Mouse (Mus musculus): ENCODE measurements at regions not wholly inside any gene's neighbourhood (a gene's known extent, or its start where the extent isn't known, plus 50 kb on each side); places are given as distances from the start of the nearest gene placed in this dataset.

DNA sequence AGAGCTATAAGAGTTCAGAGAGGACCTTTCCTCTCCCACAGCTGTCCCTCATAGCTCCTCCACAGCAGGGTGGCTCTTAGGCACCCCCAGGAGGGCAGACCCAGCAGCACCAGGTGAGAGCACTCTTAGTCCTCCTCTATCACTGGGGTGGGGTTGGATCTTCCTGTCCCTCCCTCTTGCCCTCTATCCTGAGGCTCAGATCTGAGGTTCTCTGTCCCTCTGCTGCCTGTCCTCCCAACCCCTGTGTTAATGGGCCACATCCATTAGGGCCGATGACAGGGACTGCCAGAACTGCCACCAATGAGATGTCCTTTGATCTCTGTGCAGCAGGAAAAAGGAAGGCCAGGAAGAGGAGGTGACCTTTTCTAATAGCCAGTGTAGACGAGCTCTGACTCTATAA is 95.4 kb upstream of the Ret start:
- Histone ChIP-seq H3K4me2 (ENCODE audit: low read depth) (no peak overlapping the region), H3K9ac (replicated peaks) (no peak overlapping the region), H3K4me1 (replicated peaks; ENCODE audit: control insufficient read depth in 2 of 2, insufficient read depth in 2 of 2, low read length in 1 of 2) (no peaks in the 10 kb centered on the region), H3K27ac (no peak overlapping the region), H3K36me3 (replicated peaks; ENCODE audit: control insufficient read depth, insufficient read depth, low read depth) (no peaks in the 10 kb centered on the region), H3K4me3 (ENCODE audit: insufficient read depth in 1 of 2, low read depth in 2 of 2, low read length in 2 of 2) (no peak overlapping the region), H3K9me3 (ENCODE audit: control insufficient read depth, low read length) (no peaks in the 10 kb centered on the region), H3K27me3 (ENCODE audit: control insufficient read depth, insufficient read depth, low read length) (no peaks in the 10 kb centered on the region)
- DNase-seq (ENCODE audit: low read depth in 3 of 3, low spot score in 3 of 3) (no peak), ATAC-seq (ENCODE audit: insufficient read depth) (no peak)
- TF ChIP-seq EP300 (IDR thresholded peaks at IDR 0.05; ENCODE audit: low read depth): no peak
- no peak for TF ChIP-seq CTCF (IDR thresholded peaks at IDR 0.05; ENCODE audit: low read depth)
- WGBS (ENCODE audit: insufficient replicate concordance): 18% methylated on average over 2 of the region's 2 CpGs

DNA sequence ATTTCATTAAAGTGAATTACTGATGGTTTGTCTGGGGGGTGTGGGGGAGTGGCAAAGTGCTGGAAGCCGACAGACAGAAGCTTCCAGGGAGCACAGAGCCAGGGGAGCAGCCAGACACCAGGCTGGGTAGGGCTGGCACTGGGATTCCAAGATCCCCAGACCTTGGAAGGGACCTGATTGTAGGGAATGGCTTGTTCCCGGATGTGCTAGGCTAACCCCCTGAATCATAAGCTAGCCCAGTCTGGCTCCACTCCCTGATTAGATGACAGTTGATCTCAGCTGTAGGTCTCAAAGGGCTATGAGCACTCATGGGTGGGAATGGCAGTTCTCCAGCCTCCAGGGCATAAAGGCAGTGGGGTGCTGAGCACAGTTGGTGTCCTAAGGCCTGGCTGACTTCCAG is 94.8 kb upstream of the Ret start:
- ATAC-seq (ENCODE audit: insufficient read depth): no peak
- 52% methylated on average over 2 of the region's 2 CpGs for WGBS (ENCODE audit: insufficient replicate concordance)

DNA sequence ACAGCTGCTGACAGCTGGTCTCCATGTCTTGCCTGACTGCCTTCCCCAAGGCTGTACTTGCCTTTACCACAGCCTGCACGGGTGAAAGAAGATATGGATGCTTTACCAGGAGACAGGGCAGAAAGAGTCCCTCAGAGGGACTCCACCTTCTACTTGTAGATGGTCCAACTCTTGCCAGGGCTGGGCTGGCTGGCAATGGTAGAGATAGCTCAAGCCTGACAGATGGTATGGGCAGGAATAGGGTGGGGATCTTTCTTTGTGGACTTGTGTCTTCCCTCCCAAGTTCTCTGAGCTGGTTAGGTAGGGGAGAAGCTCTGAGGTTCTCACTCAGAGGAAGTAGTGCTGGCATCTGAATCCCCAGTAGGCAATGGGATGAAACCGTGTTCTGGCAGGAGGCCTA is 93.9 kb upstream of the Ret start:
- H3K27me3 ChIP-seq (ENCODE audit: control insufficient read depth, insufficient read depth, low read length): no peaks in the 10 kb centered on the region
- H3K36me3 ChIP-seq (replicated peaks; ENCODE audit: control insufficient read depth, insufficient read depth, low read depth): no peaks in the 10 kb centered on the region
- H3K27ac ChIP-seq: no peak overlapping the region
- no peaks in the 10 kb centered on the region for H3K9me3 ChIP-seq (ENCODE audit: control insufficient read depth, low read length)
- H3K4me2 ChIP-seq (ENCODE audit: low read depth): no peak overlapping the region
- no peak for ATAC-seq (ENCODE audit: insufficient read depth)
- H3K9ac ChIP-seq (replicated peaks): no peak overlapping the region
- no peak overlapping the region for H3K4me3 ChIP-seq (ENCODE audit: insufficient read depth in 1 of 2, low read depth in 2 of 2, low read length in 2 of 2)
- H3K4me1 ChIP-seq (replicated peaks; ENCODE audit: control insufficient read depth in 2 of 2, insufficient read depth in 2 of 2, low read length in 1 of 2): no peaks in the 10 kb centered on the region
- 55% methylated on average over 2 of the region's 2 CpGs for WGBS (ENCODE audit: insufficient replicate concordance)
- TF ChIP-seq CTCF (IDR thresholded peaks at IDR 0.05; ENCODE audit: low read depth) (no peak), EP300 (IDR thresholded peaks at IDR 0.05; ENCODE audit: low read depth) (no peak)
- DNase-seq (ENCODE audit: low read depth in 3 of 3, low spot score in 3 of 3): no peak

More for the DNA sequence above, 94.8 kb upstream of the Ret start:
- no peaks in the 10 kb centered on the region for H3K27me3 ChIP-seq (ENCODE audit: control insufficient read depth, insufficient read depth, low read length)
- TF ChIP-seq EP300 (IDR thresholded peaks at IDR 0.05; ENCODE audit: low read depth) (no peak), CTCF (IDR thresholded peaks at IDR 0.05; ENCODE audit: low read depth) (no peak)
- no peaks in the 10 kb centered on the region for H3K9me3 ChIP-seq (ENCODE audit: control insufficient read depth, low read length)
- H3K9ac ChIP-seq (replicated peaks): no peak overlapping the region
- no peaks in the 10 kb centered on the region for H3K36me3 ChIP-seq (replicated peaks; ENCODE audit: control insufficient read depth, insufficient read depth, low read depth)
- no peaks in the 10 kb centered on the region for H3K4me1 ChIP-seq (replicated peaks; ENCODE audit: control insufficient read depth in 2 of 2, insufficient read depth in 2 of 2, low read length in 1 of 2)
- H3K4me2 ChIP-seq (ENCODE audit: low read depth): no peak overlapping the region
- no peak for DNase-seq (ENCODE audit: low read depth in 3 of 3, low spot score in 3 of 3)
- no peak overlapping the region for H3K4me3 ChIP-seq (ENCODE audit: insufficient read depth in 1 of 2, low read depth in 2 of 2, low read length in 2 of 2)
- H3K27ac ChIP-seq: no peak overlapping the region

DNA sequence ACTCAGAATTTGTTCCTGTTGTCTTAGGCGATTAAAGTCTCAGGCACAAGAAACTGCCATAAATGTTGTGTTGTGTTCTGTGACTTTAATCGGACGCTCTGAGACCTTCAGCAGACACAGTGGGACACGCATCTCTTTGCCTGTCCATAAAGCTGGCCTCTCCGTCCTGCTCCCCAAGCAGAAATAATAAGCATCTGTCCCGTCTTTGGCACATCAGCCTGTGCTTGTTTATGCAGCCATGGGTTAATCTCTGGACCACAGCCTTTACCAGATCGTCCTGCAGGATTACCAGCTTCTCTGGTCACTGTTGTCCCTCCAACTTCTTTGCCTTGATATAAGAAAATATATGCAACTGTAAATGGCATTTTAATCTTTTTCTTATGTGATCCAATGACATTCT is 87.7 kb upstream of the Ret start:
- DNase-seq (ENCODE audit: low read depth in 3 of 3, low spot score in 3 of 3): no peak
- Histone ChIP-seq H3K36me3 (replicated peaks; ENCODE audit: control insufficient read depth, insufficient read depth, low read depth) (no peaks in the 10 kb centered on the region), H3K27me3 (ENCODE audit: control insufficient read depth, insufficient read depth, low read length) (no peaks in the 10 kb centered on the region), H3K4me1 (replicated peaks; ENCODE audit: control insufficient read depth in 2 of 2, insufficient read depth in 2 of 2, low read length in 1 of 2) (no peaks in the 10 kb centered on the region), H3K4me3 (ENCODE audit: insufficient read depth in 1 of 2, low read depth in 2 of 2, low read length in 2 of 2) (no peak overlapping the region), H3K9ac (replicated peaks) (no peak overlapping the region), H3K4me2 (ENCODE audit: low read depth) (no peak overlapping the region), H3K27ac (no peak overlapping the region), H3K9me3 (ENCODE audit: control insufficient read depth, low read length) (no peaks in the 10 kb centered on the region)
- no peak for ATAC-seq (ENCODE audit: insufficient read depth)
- WGBS (ENCODE audit: insufficient replicate concordance): 58% methylated on average over 7 of the region's 7 CpGs
- TF ChIP-seq CTCF (IDR thresholded peaks at IDR 0.05; ENCODE audit: low read depth): no peak
- TF ChIP-seq EP300 (IDR thresholded peaks at IDR 0.05; ENCODE audit: low read depth): no peak

DNA sequence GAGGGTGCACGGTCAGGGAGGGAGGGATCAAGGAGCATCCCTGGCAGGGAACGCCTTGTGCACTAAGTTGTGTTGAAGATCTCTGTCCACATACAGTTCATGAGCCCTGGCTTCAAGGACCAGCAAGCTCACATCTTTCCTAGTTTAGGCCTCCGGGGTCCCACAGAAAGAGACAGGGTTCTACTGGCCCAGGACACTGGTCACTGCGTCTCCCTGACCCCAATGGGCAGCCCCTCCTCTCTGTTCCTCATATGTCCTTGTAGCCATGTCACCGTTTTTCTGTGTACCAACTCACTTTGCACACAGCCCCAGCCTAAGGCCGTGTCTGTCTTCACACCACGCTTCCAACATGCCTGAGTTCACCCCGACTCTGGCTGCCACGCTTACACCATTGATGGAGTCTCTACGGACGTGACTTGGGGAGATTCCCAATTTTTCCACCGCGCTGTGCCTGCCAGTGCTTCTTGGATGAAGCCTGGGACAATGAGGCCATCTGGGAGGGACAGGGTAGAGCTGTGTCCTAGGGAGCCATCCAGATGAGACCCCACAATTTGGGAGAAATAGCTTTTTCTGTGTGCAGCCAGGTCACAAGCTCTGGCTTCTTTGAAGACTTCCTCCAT is 86.5 kb upstream of the Ret start:
- Histone ChIP-seq H3K4me3 (ENCODE audit: insufficient read depth in 1 of 2, low read depth in 2 of 2, low read length in 2 of 2) (no peak overlapping the region), H3K27me3 (ENCODE audit: control insufficient read depth, insufficient read depth, low read length) (no peaks in the 10 kb centered on the region), H3K4me2 (ENCODE audit: low read depth) (no peak overlapping the region), H3K27ac (no peak overlapping the region), H3K9me3 (ENCODE audit: control insufficient read depth, low read length) (no peaks in the 10 kb centered on the region), H3K4me1 (replicated peaks; ENCODE audit: control insufficient read depth in 2 of 2, insufficient read depth in 2 of 2, low read length in 1 of 2) (no peaks in the 10 kb centered on the region), H3K36me3 (replicated peaks; ENCODE audit: control insufficient read depth, insufficient read depth, low read depth) (no peaks in the 10 kb centered on the region), H3K9ac (replicated peaks) (no peak overlapping the region)
- ATAC-seq (ENCODE audit: insufficient read depth) (no peak), DNase-seq (ENCODE audit: low read depth in 3 of 3, low spot score in 3 of 3) (no peak)
- WGBS (ENCODE audit: insufficient replicate concordance): 64% methylated on average over 13 of the region's 13 CpGs
- TF ChIP-seq EP300 (IDR thresholded peaks at IDR 0.05; ENCODE audit: low read depth): no peak
- TF ChIP-seq CTCF (IDR thresholded peaks at IDR 0.05; ENCODE audit: low read depth): no peak

Data from liver, embryonic 14.5 days (tissue).